Mouse (Mus musculus) 3134 (cell line): ENCODE results near the gene Samd5.

ENCODE experiments used
- DNase-seq: peaks from one replicate; pipeline ENCODE4 v3.0.0-alpha.2; 2011; ENCODE audit warnings: low spot score; ENCODE audit not compliant: insufficient read length; ENCODE audit errors: extremely low read depth

Gene Samd5

DNA sequence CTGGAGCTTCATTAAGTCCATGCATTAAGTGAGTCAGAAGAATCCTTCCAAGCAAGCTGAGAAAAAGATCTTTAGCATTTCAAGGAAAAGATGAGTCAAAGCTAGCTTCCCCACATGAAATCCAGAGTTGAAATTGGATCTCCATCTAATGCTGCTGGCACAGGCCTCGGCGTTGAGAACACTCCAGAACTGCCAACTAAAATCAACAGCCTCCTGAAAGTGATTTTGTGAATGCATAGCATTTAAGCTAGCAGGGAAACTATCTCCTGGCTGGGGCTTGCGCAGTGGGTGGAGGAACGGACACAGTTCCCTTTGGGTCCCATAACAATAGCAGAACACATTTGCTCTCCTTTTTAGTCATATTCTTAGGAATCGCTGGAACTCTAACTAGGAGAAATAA, 88.7 kb downstream of the Samd5 start:
- DNase-seq, result no peak

DNA sequence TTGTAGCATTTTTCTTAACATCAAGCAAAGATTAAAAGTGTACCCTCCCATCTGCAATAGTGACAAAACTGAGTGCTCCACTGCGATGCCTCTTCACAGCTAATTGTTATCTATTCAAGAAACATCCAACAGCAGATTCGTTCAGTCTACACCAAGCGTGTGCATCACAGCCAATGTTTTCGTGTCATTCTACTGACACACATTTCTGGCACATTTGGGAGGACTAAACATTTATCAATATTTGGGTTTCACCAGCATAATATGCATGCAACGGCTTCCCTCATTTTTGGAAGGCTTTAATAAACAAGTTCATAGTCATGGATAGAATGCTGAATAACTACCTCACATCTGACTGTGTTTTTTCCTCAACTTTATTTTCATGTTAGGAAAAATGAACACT, 95.6 kb downstream of the Samd5 start:
- no peak for DNase-seq

DNA sequence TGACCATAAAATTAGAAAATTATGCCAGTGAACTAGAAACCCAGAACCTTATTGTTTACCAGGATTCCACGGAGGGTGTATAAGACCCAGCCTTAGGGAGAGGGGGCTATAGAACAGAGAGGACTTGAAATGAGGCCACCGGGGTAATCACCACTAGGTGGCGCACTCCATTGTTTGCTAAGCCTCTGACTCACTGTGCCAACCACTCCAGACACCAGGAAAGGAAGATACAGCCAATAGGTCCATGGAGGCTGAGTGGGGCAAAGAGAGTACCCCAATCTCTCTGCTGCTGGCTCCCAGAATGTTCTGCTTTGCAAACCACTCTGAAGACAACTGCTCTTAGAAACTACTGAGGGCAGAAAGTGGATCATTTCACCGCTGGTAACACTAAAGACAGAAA, 99.4 kb downstream of the Samd5 start:
- peak; percentile 2 for DNase-seq

DNA sequence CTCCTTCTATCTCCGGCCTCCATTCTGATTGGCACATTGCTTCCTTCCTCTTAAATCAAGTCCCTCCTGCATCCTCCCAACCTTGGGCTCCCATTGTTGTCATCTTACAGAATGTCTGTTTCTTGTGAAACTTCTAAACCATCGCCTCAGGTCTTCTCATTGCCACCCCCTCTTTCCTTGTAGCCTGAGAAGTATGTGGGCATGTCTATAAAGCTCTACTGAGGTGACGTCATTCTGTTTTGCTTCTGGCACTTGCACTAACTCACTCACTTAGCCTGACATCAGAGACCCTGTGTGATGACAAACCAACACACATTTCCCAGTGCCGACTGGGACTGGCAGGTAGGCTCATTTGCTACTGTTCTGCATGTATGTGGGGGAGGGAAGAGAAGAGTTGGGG, 100.9 kb downstream of the Samd5 start:
- no peak for DNase-seq
